Mouse (Mus musculus) forebrain, embryonic 13.5 days (tissue): ENCODE results near the gene Plekhb2. TPM values are rescaled to one million over a fixed set of nuclear protein-coding genes. Genes with fewer than 3 reads are reported as not detected.

Experiments used
- ATAC-seq: fragments of 200-750 bp; cut with Nextera tagmentation; 2 replicates; pipeline ENCODE4 v1.8.0; 2017
- H3K27ac ChIP-seq: fragments of 300-500 bp; sonication (generic); 2 replicates; pipeline ENCODE4 v1.5.1; 2015; ENCODE audit warnings: inconsistent platforms, mild to moderate bottlenecking, moderate library complexity
- H3K27me3 ChIP-seq: fragments of 300-500 bp; sonication (generic); 2 replicates; pipeline ENCODE4 v1.6.1; 2015; ENCODE audit warnings: mild to moderate bottlenecking, inconsistent platforms
- H3K36me3 ChIP-seq: fragments of 300-500 bp; sonication (generic); 2 replicates; pipeline ENCODE4 v1.6.1; 2015; ENCODE audit warnings: mild to moderate bottlenecking, inconsistent platforms; ENCODE audit not compliant: poor library complexity, severe bottlenecking
- H3K4me1 ChIP-seq: fragments of 300-500 bp; sonication (generic); 2 replicates; pipeline ENCODE4 v1.6.1; 2015; ENCODE audit warnings: inconsistent platforms
- H3K4me2 ChIP-seq: fragments of 300-500 bp; sonication (generic); 2 replicates; pipeline ENCODE4 v1.6.1; 2015; ENCODE audit warnings: inconsistent platforms, mild to moderate bottlenecking, moderate library complexity
- H3K4me3 ChIP-seq: fragments of 300-500 bp; sonication (generic); 2 replicates; pipeline ENCODE4 v1.5.1; 2015; ENCODE audit warnings: mild to moderate bottlenecking, inconsistent platforms
- H3K9ac ChIP-seq: fragments of 300-500 bp; sonication (generic); 2 replicates; pipeline ENCODE4 v1.6.1; 2015; ENCODE audit warnings: mild to moderate bottlenecking, inconsistent platforms
- H3K9me3 ChIP-seq: fragments of 300-500 bp; sonication (generic); replicated peaks from 2 replicates; pipeline ENCODE4 v1.6.1; 2016; ENCODE audit warnings: inconsistent platforms
- WGBS: fragments of 180-500 bp; shearing (Covaris S2); methylation state at CpG from one replicate; pipeline ENCODE4 v1.1.7; 2015; 5-methylcytosine and 5-hydroxymethylcytosine counted together
- polyA plus RNA-seq: library from polyadenylated mRNA; unstranded; fragments of >200 nt; fragmentation: Nextera tagmentation; extraction: Ambion mirVana; gene quantifications from 2 replicates; pipeline ENCODE4 v1.2.1, GENCODE M21; 2015

Plekhb2 gene
- polyA plus RNA-seq, 1 experiment from 2014 or later: 53.1 TPM

GRCm38 (mm10) chr1:34819225-34819910 is 30.4 kb upstream of the Plekhb2 start:
- H3K27me3 ChIP-seq: no peaks in the 10 kb centered on the region
- 95% methylated on average over 6 of the region's 6 CpGs for WGBS
- no peak for ATAC-seq

GRCm38 (mm10) chr1:34821411-34821810 is 28.4 kb upstream of the Plekhb2 start:
- Histone ChIP-seq H3K9me3 (no peaks in the 10 kb centered on the region), H3K27ac (no peak overlapping the region), H3K9ac (no peak overlapping the region), H3K4me1 (no peaks in the 10 kb centered on the region; the same call in 1 of the 2 replicates), H3K4me3 (no peak overlapping the region), H3K4me2 (no peak overlapping the region), H3K27me3 (no peaks in the 10 kb centered on the region), H3K36me3 (peaks cover 91% of the 10 kb centered on the region)
- no peak for ATAC-seq
- 93% methylated on average over 2 of the region's 2 CpGs for WGBS

More at GRCm38 (mm10) chr1:34819225-34819910, 30.4 kb upstream of the Plekhb2 start:
- Histone ChIP-seq H3K4me3 (no peak overlapping the region), H3K36me3 (peaks cover 94% of the 10 kb centered on the region), H3K9me3 (no peaks in the 10 kb centered on the region), H3K4me2 (no peak overlapping the region), H3K4me1 (no peaks in the 10 kb centered on the region; the same call in 1 of the 2 replicates), H3K9ac (no peak overlapping the region), H3K27ac (no peak overlapping the region)

GRCm38 (mm10) chr1:34822003-34822402 is 27.8 kb upstream of the Plekhb2 start:
- no peak overlapping the region for H3K4me3 ChIP-seq
- H3K4me2 ChIP-seq: no peak overlapping the region
- H3K9me3 ChIP-seq: no peaks in the 10 kb centered on the region
- no peak overlapping the region for H3K9ac ChIP-seq
- ATAC-seq: no peak
- H3K36me3 ChIP-seq: peaks cover 91% of the 10 kb centered on the region
- H3K27ac ChIP-seq: no peak overlapping the region
- H3K4me1 ChIP-seq: no peaks in the 10 kb centered on the region; the same call in 1 of the 2 replicates
- WGBS: 92% methylated on average over 7 of the region's 7 CpGs
- H3K27me3 ChIP-seq: no peaks in the 10 kb centered on the region

GRCm38 (mm10) chr1:34822746-34823145 is 27.0 kb upstream of the Plekhb2 start:
- Histone ChIP-seq H3K27me3 (no peaks in the 10 kb centered on the region), H3K4me1 (no peaks in the 10 kb centered on the region; the same call in 1 of the 2 replicates), H3K4me3 (no peak overlapping the region), H3K9me3 (no peaks in the 10 kb centered on the region), H3K27ac (no peak overlapping the region), H3K4me2 (no peak overlapping the region), H3K9ac (no peak overlapping the region), H3K36me3 (peaks cover 91% of the 10 kb centered on the region)
- no peak for ATAC-seq
- WGBS: 96% methylated on average over 7 of the region's 7 CpGs

- Histone ChIP-seq H3K9me3 (no peaks in the 10 kb centered on the region), H3K9ac (no peak overlapping the region), H3K27ac (no peak overlapping the region), H3K4me2 (no peak overlapping the region), H3K27me3 (no peaks in the 10 kb centered on the region), H3K4me1 (no peaks in the 10 kb centered on the region; the same call in 1 of the 2 replicates), H3K36me3 (peaks cover 91% of the 10 kb centered on the region), H3K4me3 (no peak overlapping the region)
- 94% methylated on average over 6 of the region's 6 CpGs for whole genome bisulfite sequencing
- ATAC-seq: no peak
Observed at GRCm38 (mm10) chr1:34823353-34823752, 26.4 kb upstream of the Plekhb2 start.

- WGBS: 87% methylated on average over 8 of the region's 8 CpGs
- no peaks in the 10 kb centered on the region; the same call in 1 of the 2 replicates for H3K4me1 ChIP-seq
- no peaks in the 10 kb centered on the region for H3K27me3 ChIP-seq
- no peak overlapping the region for H3K9ac ChIP-seq
- H3K4me2 ChIP-seq: no peak overlapping the region
- H3K27ac ChIP-seq: no peak overlapping the region
- peaks cover 91% of the 10 kb centered on the region for H3K36me3 ChIP-seq
- no peak for ATAC-seq
- no peak overlapping the region for H3K4me3 ChIP-seq
- H3K9me3 ChIP-seq: no peaks in the 10 kb centered on the region
Observed at GRCm38 (mm10) chr1:34824208-34824607, 25.6 kb upstream of the Plekhb2 start.

GRCm38 (mm10) chr1:34825909-34826308 is 23.9 kb upstream of the Plekhb2 start:
- Histone ChIP-seq H3K27ac (no peak overlapping the region), H3K36me3 (peaks cover 83% of the 10 kb centered on the region), H3K4me1 (peaks cover under 1% of the 10 kb centered on the region; the same call in 1 of the 2 replicates), H3K27me3 (no peaks in the 10 kb centered on the region), H3K9ac (no peak overlapping the region), H3K4me2 (no peak overlapping the region), H3K9me3 (no peaks in the 10 kb centered on the region), H3K4me3 (no peak overlapping the region)
- 90% methylated on average over 9 of the region's 9 CpGs for WGBS
- ATAC-seq: no peak

- no peaks in the 10 kb centered on the region for H3K9me3 ChIP-seq
- H3K36me3 ChIP-seq: peaks cover 78% of the 10 kb centered on the region
- WGBS: 85% methylated on average over 7 of the region's 7 CpGs
- no peak overlapping the region for H3K9ac ChIP-seq
- no peak overlapping the region for H3K4me3 ChIP-seq
- ATAC-seq: no peak
- H3K4me2 ChIP-seq: no peak overlapping the region
- peaks cover 2% of the 10 kb centered on the region for H3K4me1 ChIP-seq
- H3K27me3 ChIP-seq: no peaks in the 10 kb centered on the region
- H3K27ac ChIP-seq: no peak overlapping the region
Observed at GRCm38 (mm10) chr1:34827900-34828299, 21.9 kb upstream of the Plekhb2 start.

GRCm38 (mm10) chr1:34828528-34829294 is 21.1 kb upstream of the Plekhb2 start:
- H3K4me2 ChIP-seq: no peak overlapping the region
- H3K9me3 ChIP-seq: no peaks in the 10 kb centered on the region
- H3K4me1 ChIP-seq: peaks cover 2% of the 10 kb centered on the region
- H3K27ac ChIP-seq: no peak overlapping the region
- ATAC-seq: no peak
- H3K9ac ChIP-seq: no peak overlapping the region
- H3K36me3 ChIP-seq: peaks cover 70% of the 10 kb centered on the region
- no peaks in the 10 kb centered on the region for H3K27me3 ChIP-seq
- H3K4me3 ChIP-seq: no peak overlapping the region
- WGBS: 93% methylated on average over 5 of the region's 5 CpGs

- ATAC-seq: no peak
- no peak overlapping the region for H3K9ac ChIP-seq
- H3K4me1 ChIP-seq: peaks cover 7% of the 10 kb centered on the region; the same call in 1 of the 2 replicates
- peaks cover 71% of the 10 kb centered on the region for H3K36me3 ChIP-seq
- WGBS: 70% methylated on average over 2 of the region's 2 CpGs
- no peaks in the 10 kb centered on the region for H3K9me3 ChIP-seq
- H3K4me2 ChIP-seq: no peak overlapping the region
- no peaks in the 10 kb centered on the region for H3K27me3 ChIP-seq
- no peak overlapping the region for H3K27ac ChIP-seq
- no peak overlapping the region for H3K4me3 ChIP-seq
Observed at GRCm38 (mm10) chr1:34830934-34831333, 18.8 kb upstream of the Plekhb2 start.

GRCm38 (mm10) chr1:34831381-34831780 is 18.4 kb upstream of the Plekhb2 start:
- no peak overlapping the region for H3K4me2 ChIP-seq
- H3K36me3 ChIP-seq: peaks cover 71% of the 10 kb centered on the region
- ATAC-seq: no peak
- H3K27me3 ChIP-seq: no peaks in the 10 kb centered on the region
- H3K4me3 ChIP-seq: no peak overlapping the region
- H3K27ac ChIP-seq: no peak overlapping the region
- H3K4me1 ChIP-seq: peaks cover 11% of the 10 kb centered on the region; the same call in 1 of the 2 replicates
- no peak overlapping the region for H3K9ac ChIP-seq
- H3K9me3 ChIP-seq: no peaks in the 10 kb centered on the region
- whole genome bisulfite sequencing: 58% methylated on average over 1 of the region's 1 CpGs

- H3K9ac ChIP-seq: no peak overlapping the region
- H3K27ac ChIP-seq: no peak overlapping the region
- no peak overlapping the region for H3K4me2 ChIP-seq
- H3K36me3 ChIP-seq: peaks cover 50% of the 10 kb centered on the region
- H3K4me1 ChIP-seq: peaks cover 36% of the 10 kb centered on the region
- H3K27me3 ChIP-seq: no peaks in the 10 kb centered on the region
- no peaks in the 10 kb centered on the region for H3K9me3 ChIP-seq
- H3K4me3 ChIP-seq: no peak overlapping the region
- no peak for ATAC-seq
- 93% methylated on average over 2 of the region's 2 CpGs for WGBS
Observed at GRCm38 (mm10) chr1:34834904-34835303, 14.9 kb upstream of the Plekhb2 start.
